Mouse (Mus musculus) liver, embryonic 12.5 days (tissue): ENCODE data around the gene Gm10721. TPM values are rescaled to one million over a fixed set of nuclear protein-coding genes. Genes with fewer than 3 reads are reported as not detected.
A peak's percentile ranks its signal among the peaks of the same experiment; 100 is the strongest.
"Not testable (repeated sequence)": the region's sequence is repeated elsewhere in the genome, so short reads cannot be mapped to it uniquely, and the experiment has no call there.

Experiments
- ATAC-seq: fragments of 200-750 bp; cut with Nextera tagmentation; 2 replicates; pipeline ENCODE4 v1.8.0; 2017; ENCODE audit warnings: moderate number of reproducible peaks, mild to moderate bottlenecking, moderate library complexity
- H3K27ac ChIP-seq: fragments of 300-500 bp; sonication (generic); 2 replicates; pipeline ENCODE4 v1.5.1; 2016; ENCODE audit warnings: mild to moderate bottlenecking
- H3K27me3 ChIP-seq: fragments of 300-500 bp; sonication (generic); replicated peaks from 2 replicates; pipeline ENCODE4 v1.6.1; 2016; ENCODE audit warnings: mild to moderate bottlenecking, moderate library complexity
- H3K36me3 ChIP-seq: fragments of 300-500 bp; sonication (generic); 2 replicates; pipeline ENCODE4 v1.6.1; 2016; ENCODE audit warnings: mild to moderate bottlenecking, moderate library complexity
- H3K4me1 ChIP-seq: fragments of 300-500 bp; sonication (generic); 2 replicates; pipeline ENCODE4 v1.6.1; 2016
- H3K4me2 ChIP-seq: fragments of 300-500 bp; sonication (generic); 2 replicates; pipeline ENCODE4 v1.6.1; 2016; ENCODE audit warnings: mild to moderate bottlenecking, moderate library complexity
- H3K4me3 ChIP-seq: fragments of 300-500 bp; sonication (generic); 2 replicates; pipeline ENCODE4 v1.5.1; 2016; ENCODE audit warnings: mild to moderate bottlenecking, moderate library complexity
- H3K9ac ChIP-seq: fragments of 300-500 bp; sonication (generic); 2 replicates; pipeline ENCODE4 v1.6.1; 2016; ENCODE audit warnings: mild to moderate bottlenecking, moderate library complexity
- H3K9me3 ChIP-seq: fragments of 300-500 bp; sonication (generic); replicated peaks from 2 replicates; pipeline ENCODE4 v1.6.1; 2016; ENCODE audit warnings: mild to moderate bottlenecking, moderate library complexity
- WGBS: fragments of 180-500 bp; shearing (Covaris S2); methylation state at CpG from one replicate; pipeline ENCODE4 v1.1.7; 2016; ENCODE audit not compliant: insufficient replicate concordance; 5-methylcytosine and 5-hydroxymethylcytosine counted together
- polyA plus RNA-seq: library from polyadenylated mRNA; unstranded; fragments of >200 nt; fragmentation: Nextera tagmentation; extraction: Ambion mirVana; gene quantifications from 2 replicates; pipeline ENCODE4 v1.2.1, GENCODE M21; 2016

The Gm10721 gene
- polyA plus RNA-seq, result not detected in 2 replicates

GRCm38 (mm10) chr9:3012733-3013279, at the start of gene Gm10721:
Gm10721 (plus strand) TSS chr9:3013140.
- H3K9ac ChIP-seq, H3K4me1 ChIP-seq, H3K36me3 ChIP-seq, H3K4me2 ChIP-seq, H3K9me3 ChIP-seq, H3K4me3 ChIP-seq, H3K27ac ChIP-seq, H3K27me3 ChIP-seq: not testable (repeated sequence)
- no CpG with 5 or more reads among the region's 11 CpGs for WGBS
- ATAC-seq, result peak; percentile 46; the same call in 1 of the 2 replicates

GRCm38 (mm10) chr9:3000445-3000972, 12.4 kb upstream of the Gm10721 start, which contains the start of gene Gm10722:
Gm10722 (plus strand) TSS chr9:3000922.
- not testable (repeated sequence) for H3K27ac ChIP-seq, H3K9me3 ChIP-seq, H3K4me3 ChIP-seq, H3K36me3 ChIP-seq, H3K9ac ChIP-seq, H3K27me3 ChIP-seq, H3K4me2 ChIP-seq, ATAC-seq, H3K4me1 ChIP-seq
- WGBS, result 62% methylated on average over 12 of the region's 12 CpGs

GRCm38 (mm10) chr9:3001006-3001405, 11.9 kb upstream of the Gm10721 start:
- H3K4me1 ChIP-seq, H3K9ac ChIP-seq, H3K27ac ChIP-seq, ATAC-seq, H3K9me3 ChIP-seq, H3K4me3 ChIP-seq, H3K36me3 ChIP-seq, H3K27me3 ChIP-seq, H3K4me2 ChIP-seq: not testable (repeated sequence)
- WGBS, result 54% methylated on average over 8 of the region's 8 CpGs

- H3K27ac ChIP-seq, H3K27me3 ChIP-seq, H3K4me1 ChIP-seq, H3K4me3 ChIP-seq, H3K36me3 ChIP-seq, H3K9me3 ChIP-seq, H3K4me2 ChIP-seq: not testable (repeated sequence)
- WGBS, result 56% methylated on average over 9 of the region's 11 CpGs
- H3K9ac ChIP-seq, result 0 out of 2 replicates have a peak overlapping the region, but pooled peaks have one; percentile 0
- ATAC-seq, result peak; percentile 75
Observed at GRCm38 (mm10) chr9:3001948-3002659, 10.8 kb upstream of the Gm10721 start.

- 58% methylated on average over 6 of the region's 14 CpGs for WGBS
Observed at GRCm38 (mm10) chr9:3002794-3003396, 10.0 kb upstream of the Gm10721 start, which contains the start of gene Gm11168. Gm11168 (plus strand) TSS chr9:3003346.

GRCm38 (mm10) chr9:3006179-3006578, 6.8 kb upstream of the Gm10721 start:
- H3K9me3 ChIP-seq, H3K27me3 ChIP-seq, H3K4me1 ChIP-seq, H3K9ac ChIP-seq, H3K4me2 ChIP-seq, H3K36me3 ChIP-seq, H3K27ac ChIP-seq, H3K4me3 ChIP-seq: not testable (repeated sequence)
- 0 out of 2 replicates have a peak, but pooled peaks have one; percentile 19 for ATAC-seq
- WGBS, result 65% methylated on average over 1 of the region's 5 CpGs

More at GRCm38 (mm10) chr9:3002794-3003396, 10.0 kb upstream of the Gm10721 start, which contains the start of gene Gm11168:
- not testable (repeated sequence) for H3K4me1 ChIP-seq, H3K9me3 ChIP-seq, H3K36me3 ChIP-seq, H3K4me2 ChIP-seq, ATAC-seq, H3K27ac ChIP-seq, H3K27me3 ChIP-seq, H3K4me3 ChIP-seq
- 0 out of 2 replicates have a peak within 1 kb of the TSS, but pooled peaks have one; percentile 0 for H3K9ac ChIP-seq

GRCm38 (mm10) chr9:3006636-3007035, 6.3 kb upstream of the Gm10721 start:
- ATAC-seq, result peak; percentile 71
- not testable (repeated sequence) for H3K4me2 ChIP-seq, H3K27ac ChIP-seq, H3K36me3 ChIP-seq, H3K4me3 ChIP-seq, H3K9ac ChIP-seq, H3K4me1 ChIP-seq, H3K9me3 ChIP-seq, H3K27me3 ChIP-seq
- 59% methylated on average over 8 of the region's 8 CpGs for WGBS

GRCm38 (mm10) chr9:3007272-3007671, 5.7 kb upstream of the Gm10721 start:
- not testable (repeated sequence) for H3K4me2 ChIP-seq, H3K27ac ChIP-seq, H3K9me3 ChIP-seq, H3K36me3 ChIP-seq, H3K4me3 ChIP-seq, H3K9ac ChIP-seq, ATAC-seq, H3K27me3 ChIP-seq, H3K4me1 ChIP-seq
- 68% methylated on average over 8 of the region's 9 CpGs for WGBS

- not testable (repeated sequence) for H3K36me3 ChIP-seq, H3K27ac ChIP-seq, H3K9me3 ChIP-seq, H3K27me3 ChIP-seq, H3K4me1 ChIP-seq, H3K4me3 ChIP-seq, H3K4me2 ChIP-seq, H3K9ac ChIP-seq
- WGBS, result no CpG with 5 or more reads among the region's 5 CpGs
- ATAC-seq, result 0 out of 2 replicates have a peak, but pooled peaks have one; percentile 38
Observed at GRCm38 (mm10) chr9:3009331-3009730, 3.6 kb upstream of the Gm10721 start.

GRCm38 (mm10) chr9:3012054-3012621, 802 bp upstream of the Gm10721 start:
- not testable (repeated sequence) for H3K9me3 ChIP-seq, H3K27ac ChIP-seq, H3K4me3 ChIP-seq, H3K27me3 ChIP-seq, H3K4me1 ChIP-seq, H3K4me2 ChIP-seq, H3K36me3 ChIP-seq, H3K9ac ChIP-seq
- 63% methylated on average over 3 of the region's 7 CpGs for WGBS
- ATAC-seq, result peak; percentile 6; the same call in 1 of the 2 replicates

GRCm38 (mm10) chr9:3015354-3015753, 2.4 kb downstream of the Gm10721 start, which contains the start of gene Gm10720:
Gm10720 (plus strand) TSS chr9:3015654.
- not testable (repeated sequence) for H3K4me3 ChIP-seq, H3K9ac ChIP-seq, H3K27ac ChIP-seq, H3K4me1 ChIP-seq, H3K36me3 ChIP-seq, H3K27me3 ChIP-seq, H3K9me3 ChIP-seq, ATAC-seq, H3K4me2 ChIP-seq
- 56% methylated on average over 5 of the region's 9 CpGs for WGBS

- not testable (repeated sequence) for H3K4me1 ChIP-seq, H3K27ac ChIP-seq, H3K27me3 ChIP-seq, H3K36me3 ChIP-seq, H3K9me3 ChIP-seq, H3K4me3 ChIP-seq, ATAC-seq, H3K9ac ChIP-seq, H3K4me2 ChIP-seq
- WGBS, result 65% methylated on average over 6 of the region's 6 CpGs
Observed at GRCm38 (mm10) chr9:3015896-3016295, 3.0 kb downstream of the Gm10721 start.
